Mouse (Mus musculus): ENCODE data around the gene Miga1. TPM values are rescaled to one million over a fixed set of nuclear protein-coding genes. Genes with fewer than 3 reads are reported as not detected.
A peak's percentile ranks its signal among the peaks of the same experiment; 100 is the strongest.

Gene Miga1
- polyA plus RNA-seq, 1 experiment from 2014 or later: 15.6 TPM

GRCm38 (mm10) chr3:152300376-152301337 is 39.5 kb downstream of the Miga1 start:
- peak; percentile 88 for ATAC-seq (ENCODE audit: borderline replicate concordance, extremely low read depth, low FRiP score, low TSS enrichment)
- peak overlapping the region; percentile 96 for H3K27ac ChIP-seq
- no peak overlapping the region for H3K9ac ChIP-seq
- no peak overlapping the region for H3K4me2 ChIP-seq
- no peaks in the 10 kb centered on the region for H3K9me3 ChIP-seq
- no peaks in the 10 kb centered on the region for H3K27me3 ChIP-seq
- 56% methylated on average over 14 of the region's 14 CpGs for WGBS
- no peak overlapping the region for H3K4me3 ChIP-seq
- peaks cover 31% of the 10 kb centered on the region for H3K4me1 ChIP-seq
- 0 out of 2 replicates have a peak, but pooled peaks cover 3% of the 10 kb centered on the region for H3K36me3 ChIP-seq

- Histone ChIP-seq H3K36me3 (peaks cover 3% of the 10 kb centered on the region; the same call in 1 of the 2 replicates), H3K4me1 (peaks cover 25% of the 10 kb centered on the region), H3K9me3 (no peaks in the 10 kb centered on the region), H3K4me3 (no peak overlapping the region), H3K27me3 (no peaks in the 10 kb centered on the region), H3K27ac (peak overlapping the region; percentile 53; the same call in 1 of the 2 replicates), H3K4me2 (no peak overlapping the region), H3K9ac (no peak overlapping the region)
- no peak for ATAC-seq (ENCODE audit: borderline replicate concordance, extremely low read depth, low FRiP score, low TSS enrichment)
- WGBS: 88% methylated on average over 5 of the region's 5 CpGs
Observed at GRCm38 (mm10) chr3:152295896-152296295, 44.3 kb downstream of the Miga1 start.

GRCm38 (mm10) chr3:152294400-152294799 is 45.8 kb downstream of the Miga1 start:
- Histone ChIP-seq H3K27me3 (no peaks in the 10 kb centered on the region), H3K9ac (no peak overlapping the region), H3K9me3 (no peaks in the 10 kb centered on the region), H3K4me3 (no peak overlapping the region), H3K4me1 (peaks cover 22% of the 10 kb centered on the region), H3K36me3 (peaks cover 3% of the 10 kb centered on the region; the same call in 1 of the 2 replicates), H3K4me2 (no peak overlapping the region), H3K27ac (peak overlapping the region; percentile 87)
- ATAC-seq (ENCODE audit: borderline replicate concordance, extremely low read depth, low FRiP score, low TSS enrichment): peak; percentile 90
- 39% methylated on average over 3 of the region's 3 CpGs for WGBS

- Histone ChIP-seq H3K4me2 (no peak overlapping the region), H3K27ac (peak overlapping the region; percentile 87), H3K4me3 (no peak overlapping the region), H3K4me1 (peaks cover 26% of the 10 kb centered on the region), H3K9ac (no peak overlapping the region), H3K27me3 (no peaks in the 10 kb centered on the region), H3K36me3 (peaks cover 3% of the 10 kb centered on the region; the same call in 1 of the 2 replicates), H3K9me3 (no peaks in the 10 kb centered on the region)
- WGBS: 45% methylated on average over 13 of the region's 13 CpGs
- peak; percentile 72 for ATAC-seq (ENCODE audit: borderline replicate concordance, extremely low read depth, low FRiP score, low TSS enrichment)
Observed at GRCm38 (mm10) chr3:152293530-152294181, 46.6 kb downstream of the Miga1 start.

GRCm38 (mm10) chr3:152291895-152292294 is 48.3 kb downstream of the Miga1 start:
- ATAC-seq (ENCODE audit: borderline replicate concordance, extremely low read depth, low FRiP score, low TSS enrichment): no peak
- Histone ChIP-seq H3K36me3 (peaks cover 3% of the 10 kb centered on the region; the same call in 1 of the 2 replicates), H3K9ac (no peak overlapping the region), H3K4me1 (peaks cover 26% of the 10 kb centered on the region), H3K27ac (peak overlapping the region; percentile 43), H3K4me2 (no peak overlapping the region), H3K27me3 (no peaks in the 10 kb centered on the region), H3K9me3 (no peaks in the 10 kb centered on the region), H3K4me3 (no peak overlapping the region)
- 53% methylated on average over 6 of the region's 6 CpGs for whole genome bisulfite sequencing

GRCm38 (mm10) chr3:152290175-152290798 is 49.9 kb downstream of the Miga1 start:
- ATAC-seq (ENCODE audit: borderline replicate concordance, extremely low read depth, low FRiP score, low TSS enrichment): no peak
- Histone ChIP-seq H3K4me3 (no peak overlapping the region), H3K36me3 (peaks cover 4% of the 10 kb centered on the region; the same call in 1 of the 2 replicates), H3K27me3 (no peaks in the 10 kb centered on the region), H3K9me3 (no peaks in the 10 kb centered on the region), H3K9ac (no peak overlapping the region), H3K27ac (no peak overlapping the region), H3K4me1 (peaks cover 26% of the 10 kb centered on the region), H3K4me2 (no peak overlapping the region)
- WGBS: 85% methylated on average over 17 of the region's 17 CpGs

- no peak overlapping the region for H3K4me2 ChIP-seq
- no peak overlapping the region for H3K4me3 ChIP-seq
- H3K27me3 ChIP-seq: no peaks in the 10 kb centered on the region
- ATAC-seq (ENCODE audit: borderline replicate concordance, extremely low read depth, low FRiP score, low TSS enrichment): no peak
- H3K4me1 ChIP-seq: peaks cover 20% of the 10 kb centered on the region
- H3K9ac ChIP-seq: no peak overlapping the region
- WGBS: 68% methylated on average over 4 of the region's 4 CpGs
- H3K9me3 ChIP-seq: no peaks in the 10 kb centered on the region
- H3K27ac ChIP-seq: no peak overlapping the region
- H3K36me3 ChIP-seq: peaks cover 11% of the 10 kb centered on the region; the same call in 1 of the 2 replicates
Observed at GRCm38 (mm10) chr3:152288740-152289139, 51.5 kb downstream of the Miga1 start.

- Histone ChIP-seq H3K4me3 (no peak overlapping the region), H3K27me3 (no peaks in the 10 kb centered on the region), H3K36me3 (peaks cover 15% of the 10 kb centered on the region; the same call in 1 of the 2 replicates), H3K27ac (no peak overlapping the region), H3K9me3 (no peaks in the 10 kb centered on the region), H3K9ac (no peak overlapping the region), H3K4me2 (no peak overlapping the region), H3K4me1 (peaks cover 16% of the 10 kb centered on the region)
- ATAC-seq (ENCODE audit: borderline replicate concordance, extremely low read depth, low FRiP score, low TSS enrichment): no peak
- WGBS: 93% methylated on average over 5 of the region's 5 CpGs
Observed at GRCm38 (mm10) chr3:152288276-152288675, 51.9 kb downstream of the Miga1 start.

GRCm38 (mm10) chr3:152287810-152288209 is 52.4 kb downstream of the Miga1 start:
- Histone ChIP-seq H3K36me3 (peaks cover 18% of the 10 kb centered on the region; the same call in 1 of the 2 replicates), H3K4me3 (no peak overlapping the region), H3K4me2 (no peak overlapping the region), H3K9ac (no peak overlapping the region), H3K27me3 (no peaks in the 10 kb centered on the region), H3K9me3 (no peaks in the 10 kb centered on the region), H3K4me1 (0 out of 2 replicates have a peak, but pooled peaks cover 13% of the 10 kb centered on the region), H3K27ac (no peak overlapping the region)
- ATAC-seq (ENCODE audit: borderline replicate concordance, extremely low read depth, low FRiP score, low TSS enrichment): 0 out of 2 replicates have a peak, but pooled peaks have one; percentile 23
- WGBS: 77% methylated on average over 9 of the region's 9 CpGs

- no peak overlapping the region for H3K4me3 ChIP-seq
- peaks cover 20% of the 10 kb centered on the region; the same call in 1 of the 2 replicates for H3K36me3 ChIP-seq
- H3K4me1 ChIP-seq: 0 out of 2 replicates have a peak, but pooled peaks cover 4% of the 10 kb centered on the region
- H3K9ac ChIP-seq: no peak overlapping the region
- WGBS: 88% methylated on average over 5 of the region's 5 CpGs
- H3K27me3 ChIP-seq: no peaks in the 10 kb centered on the region
- no peak overlapping the region for H3K4me2 ChIP-seq
- no peak overlapping the region for H3K27ac ChIP-seq
- ATAC-seq (ENCODE audit: borderline replicate concordance, extremely low read depth, low FRiP score, low TSS enrichment): no peak
- H3K9me3 ChIP-seq: no peaks in the 10 kb centered on the region
Observed at GRCm38 (mm10) chr3:152284759-152285158, 55.4 kb downstream of the Miga1 start.

GRCm38 (mm10) chr3:152284306-152284705 is 55.9 kb downstream of the Miga1 start:
- 92% methylated on average over 1 of the region's 1 CpGs for WGBS
- Histone ChIP-seq H3K9me3 (no peaks in the 10 kb centered on the region), H3K36me3 (peaks cover 20% of the 10 kb centered on the region; the same call in 1 of the 2 replicates), H3K4me2 (no peak overlapping the region), H3K9ac (no peak overlapping the region), H3K4me3 (no peak overlapping the region), H3K27me3 (no peaks in the 10 kb centered on the region), H3K27ac (no peak overlapping the region), H3K4me1 (peaks cover 4% of the 10 kb centered on the region; the same call in 1 of the 2 replicates)
- ATAC-seq (ENCODE audit: borderline replicate concordance, extremely low read depth, low FRiP score, low TSS enrichment): no peak

Measured in lung, embryonic 15.5 days (tissue).